8 mouse cellular contexts compared by ENCODE assay signal in genomic region chr1:172046938-172047337, GRCm38 (mm10). TPM values are rescaled to one million over a fixed set of nuclear protein-coding genes. Genes with fewer than 3 reads are reported as not detected.
DNase-seq lines count a peak whose midpoint lies in the region; ATAC-seq and TF ChIP-seq lines count a peak whose summit lies in the region.

No protein-coding gene starts in this region.

- H3K36me3 ChIP-seq in intestine, postnatal 0 days (ENCODE audit: control insufficient read depth, insufficient read depth) = no peaks in the 10 kb centered on the region
- H3K36me3 ChIP-seq in liver, embryonic 15.5 days (replicated peaks) = no peaks in the 10 kb centered on the region
- H3K36me3 ChIP-seq in neural tube, embryonic 14.5 days (ENCODE audit: control insufficient read depth, insufficient read depth, low read length) = no peaks in the 10 kb centered on the region

- no peak overlapping the region for H3K27ac ChIP-seq in intestine, postnatal 0 days (ENCODE audit: low read depth, low read length)
- no peak overlapping the region for H3K27ac ChIP-seq in liver, embryonic 15.5 days (replicated peaks)
- no peak overlapping the region for H3K27ac ChIP-seq in neural tube, embryonic 14.5 days (ENCODE audit: low read depth, low read length)

- peak; percentile 88 for TF ChIP-seq CTCF in intestine, postnatal 0 days (IDR thresholded peaks at IDR 0.05; ENCODE audit: low read depth)

- H3K4me2 ChIP-seq in intestine, postnatal 0 days (replicated peaks; ENCODE audit: low read depth) = no peak overlapping the region
- H3K4me2 ChIP-seq in liver, embryonic 15.5 days = no peak overlapping the region
- H3K4me2 ChIP-seq in neural tube, embryonic 14.5 days (ENCODE audit: low read depth, low read length) = no peak overlapping the region; the same call in 1 of the 2 replicates

- DNase-seq in ZHBTc4 (ENCODE audit: low read depth, low spot score) = peak; percentile 88
- peak; percentile 58 for DNase-seq in gastrocnemius, postnatal 25 days
- peak; percentile 82 for DNase-seq in thymus, postnatal 25 days

- H3K9ac ChIP-seq in intestine, postnatal 0 days (ENCODE audit: low read depth, low read length) = no peak overlapping the region
- H3K9ac ChIP-seq in liver, embryonic 15.5 days = no peak overlapping the region
- H3K9ac ChIP-seq in neural tube, embryonic 14.5 days (replicated peaks; ENCODE audit: low read depth, low read length) = no peak overlapping the region

- WGBS in intestine, postnatal 0 days = 18% methylated on average over 5 of the region's 5 CpGs
- 9% methylated on average over 5 of the region's 5 CpGs for WGBS in liver, embryonic 15.5 days (ENCODE audit: insufficient replicate concordance)
- WGBS in neural tube, embryonic 14.5 days = 8% methylated on average over 5 of the region's 5 CpGs

- H3K4me3 ChIP-seq in intestine, postnatal 0 days (ENCODE audit: low read depth, low read length) = no peak overlapping the region
- no peak overlapping the region for H3K4me3 ChIP-seq in liver, embryonic 15.5 days (replicated peaks)
- no peak overlapping the region for H3K4me3 ChIP-seq in neural tube, embryonic 14.5 days (ENCODE audit: low read depth, low read length)

- H3K4me1 ChIP-seq in intestine, postnatal 0 days (replicated peaks; ENCODE audit: control insufficient read depth, insufficient read depth, low read length) = no peaks in the 10 kb centered on the region
- no peaks in the 10 kb centered on the region for H3K4me1 ChIP-seq in liver, embryonic 15.5 days (replicated peaks)
- H3K4me1 ChIP-seq in neural tube, embryonic 14.5 days (ENCODE audit: control insufficient read depth, insufficient read depth, low read length) = peaks cover 20% of the 10 kb centered on the region

- ATAC-seq in CD4-positive, CD25-positive, alpha-beta regulatory T cell, adult 4 months = peak; percentile 67
- peak; percentile 92 for ATAC-seq in common myeloid progenitor, adult 5-6 weeks (replicated peaks; ENCODE audit: low read depth, poor library complexity, severe bottlenecking)
- ATAC-seq in intestine, postnatal 0 days = no peak
- peak; percentile 25; the same call in 1 of the 2 replicates for ATAC-seq in liver, embryonic 15.5 days (ENCODE audit: insufficient read depth)
- ATAC-seq in neural tube, embryonic 14.5 days (ENCODE audit: low read depth) = peak; percentile 16; the same call in 1 of the 2 replicates

- no peaks in the 10 kb centered on the region for H3K27me3 ChIP-seq in intestine, postnatal 0 days (replicated peaks; ENCODE audit: control insufficient read depth, insufficient read depth, low read length)
- H3K27me3 ChIP-seq in liver, embryonic 15.5 days = peaks cover 16% of the 10 kb centered on the region
- no peaks in the 10 kb centered on the region for H3K27me3 ChIP-seq in neural tube, embryonic 14.5 days (ENCODE audit: control insufficient read depth, insufficient read depth, low read length)

- H3K9me3 ChIP-seq in intestine, postnatal 0 days (ENCODE audit: control insufficient read depth) = no peaks in the 10 kb centered on the region
- H3K9me3 ChIP-seq in liver, embryonic 15.5 days (replicated peaks) = no peaks in the 10 kb centered on the region
- H3K9me3 ChIP-seq in neural tube, embryonic 14.5 days (ENCODE audit: control insufficient read depth, low read length) = no peaks in the 10 kb centered on the region

RNA-seq across cellular contexts. Expression of gene Nhlh1, which starts 10.4 kb away (rescaled TPM):
- not detected for polyA plus RNA-seq in CD4-positive, CD25-positive, alpha-beta regulatory T cell, adult 4 months (2017; shearing (Covaris generic))
- total RNA-seq in common myeloid progenitor, adult 5-6 weeks (2017) = not detected in 2 replicates
- total RNA-seq in gastrocnemius, postnatal 25 days (2021) = not detected
- polyA plus RNA-seq in intestine, postnatal 0 days (2015; fragmentation: Nextera tagmentation; extraction: Ambion mirVana) = 0.05 TPM in 1 of 2 replicates, not detected in the other
- not detected in 2 replicates for polyA plus RNA-seq in liver, embryonic 15.5 days (2015; fragmentation: Nextera tagmentation; extraction: Ambion mirVana)
- polyA plus RNA-seq in neural tube, embryonic 14.5 days (2014; fragmentation: Nextera tagmentation; extraction: Ambion mirVana) = 3.3 and 3.6 TPM in 2 replicates

RNA-seq across cellular contexts. Expression of gene Vangl2, which starts 18.7 kb away (rescaled TPM):
- polyA plus RNA-seq in CD4-positive, CD25-positive, alpha-beta regulatory T cell, adult 4 months (2017; shearing (Covaris generic)) = 1 to 10 TPM in 1 of 2 experiments, under 1 TPM in 1; 0.67 to 1.2 TPM
- total RNA-seq in common myeloid progenitor, adult 5-6 weeks (2017) = 3.0 and 3.2 TPM in 2 replicates
- total RNA-seq in gastrocnemius, postnatal 25 days (2021) = under 1 TPM; 0.80 to 1.00 TPM
- polyA plus RNA-seq in intestine, postnatal 0 days (2015; fragmentation: Nextera tagmentation; extraction: Ambion mirVana) = 2.8 and 3.3 TPM in 2 replicates
- polyA plus RNA-seq in liver, embryonic 15.5 days (2015; fragmentation: Nextera tagmentation; extraction: Ambion mirVana) = 0.66 and 0.81 TPM in 2 replicates
- 50.9 and 52.2 TPM in 2 replicates for polyA plus RNA-seq in neural tube, embryonic 14.5 days (2014; fragmentation: Nextera tagmentation; extraction: Ambion mirVana)

RNA-seq across cellular contexts. Expression of gene Copa, which starts 35.4 kb away (rescaled TPM):
- polyA plus RNA-seq in CD4-positive, CD25-positive, alpha-beta regulatory T cell, adult 4 months (2017; shearing (Covaris generic)) = 100 to 1,000 TPM in 1 of 2 experiments, 10 to 100 TPM in 1; 97.8 to 161 TPM
- 137 and 144 TPM in 2 replicates for total RNA-seq in common myeloid progenitor, adult 5-6 weeks (2017)
- total RNA-seq in gastrocnemius, postnatal 25 days (2021) = 10 to 100 TPM; 70.6 to 79.4 TPM
- 133 and 139 TPM in 2 replicates for polyA plus RNA-seq in intestine, postnatal 0 days (2015; fragmentation: Nextera tagmentation; extraction: Ambion mirVana)
- polyA plus RNA-seq in liver, embryonic 15.5 days (2015; fragmentation: Nextera tagmentation; extraction: Ambion mirVana) = 70.1 and 73.6 TPM in 2 replicates
- 140 and 206 TPM in 2 replicates for polyA plus RNA-seq in neural tube, embryonic 14.5 days (2014; fragmentation: Nextera tagmentation; extraction: Ambion mirVana)

RNA-seq across cellular contexts. Expression of gene Ncstn, which starts 35.7 kb away (rescaled TPM):
- polyA plus RNA-seq in CD4-positive, CD25-positive, alpha-beta regulatory T cell, adult 4 months (2017; shearing (Covaris generic)) = 100 to 1,000 TPM; 105 to 161 TPM
- total RNA-seq in common myeloid progenitor, adult 5-6 weeks (2017) = 24.3 and 25.1 TPM in 2 replicates
- total RNA-seq in gastrocnemius, postnatal 25 days (2021) = 10 to 100 TPM; 25.7 to 27.1 TPM
- polyA plus RNA-seq in intestine, postnatal 0 days (2015; fragmentation: Nextera tagmentation; extraction: Ambion mirVana) = 110 and 115 TPM in 2 replicates
- 37.6 and 43.5 TPM in 2 replicates for polyA plus RNA-seq in liver, embryonic 15.5 days (2015; fragmentation: Nextera tagmentation; extraction: Ambion mirVana)
- 115 and 127 TPM in 2 replicates for polyA plus RNA-seq in neural tube, embryonic 14.5 days (2014; fragmentation: Nextera tagmentation; extraction: Ambion mirVana)

Comparison
In these comparisons a context has a peak if more than half of its experiments do, and no peak if none do; other contexts are left out.
1. RNA of gene Vangl2, which starts 18.7 kb away (polyA plus RNA-seq): 50.9 to 52.2 TPM in neural tube, embryonic 14.5 days; 2.8 to 3.3 TPM in intestine, postnatal 0 days, 0.67 to 1.2 TPM in CD4-positive, CD25-positive, alpha-beta regulatory T cell, adult 4 months and 0.66 to 0.81 TPM in liver, embryonic 15.5 days; every median in the first group is over 10 times any median in the second.
2. Peak in every context shown above with its lines, with median percentiles within 50 percentile points of each other: DNase-seq.